Mouse (Mus musculus) olfactory bulb, adult 2 months (tissue): ENCODE data around the gene Sgsm2.

ENCODE experiments used
- CTCF ChIP-seq: fragments of 200-500 bp; IDR thresholded peaks from 2 replicates; pipeline ENCODE4 v1.5.1; 2012; ENCODE audit warnings: low read depth, mild to moderate bottlenecking, low read length, moderate library complexity; ENCODE audit not compliant: insufficient read depth
- POLR2A ChIP-seq: fragments of 200-500 bp; IDR thresholded peaks from 2 replicates; pipeline ENCODE4 v1.6.1; 2012; ENCODE audit warnings: mild to moderate bottlenecking, low read depth, low read length, moderate library complexity; ENCODE audit not compliant: insufficient read depth

DNA sequence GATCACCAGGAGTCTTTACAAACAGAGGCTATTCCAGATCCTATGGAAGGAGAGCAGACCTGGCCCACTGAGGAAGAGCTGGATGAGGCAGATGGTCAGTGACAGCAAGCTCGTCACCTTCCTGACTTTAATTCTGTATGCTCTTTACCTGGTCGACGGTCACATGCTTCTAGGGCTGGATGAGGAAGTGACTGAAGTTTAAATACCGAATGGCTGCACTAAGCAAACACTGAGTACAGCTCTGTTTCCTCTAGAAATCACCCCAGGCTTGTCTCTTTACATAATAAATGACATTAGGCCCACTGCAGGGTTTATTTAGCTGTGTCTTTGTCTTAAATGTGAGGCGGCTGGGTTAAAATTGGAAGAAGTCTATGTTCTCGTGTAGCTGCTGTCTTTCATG lies 4.7 kb upstream of the Sgsm2 start:
- TF ChIP-seq CTCF (no peak), POLR2A (no peak)
